Mouse (Mus musculus): ENCODE measurements at regions not wholly inside any gene's neighbourhood (a gene's known extent, or its start where the extent isn't known, plus 50 kb on each side); places are given as distances from the start of the nearest gene placed in this dataset.

DNA sequence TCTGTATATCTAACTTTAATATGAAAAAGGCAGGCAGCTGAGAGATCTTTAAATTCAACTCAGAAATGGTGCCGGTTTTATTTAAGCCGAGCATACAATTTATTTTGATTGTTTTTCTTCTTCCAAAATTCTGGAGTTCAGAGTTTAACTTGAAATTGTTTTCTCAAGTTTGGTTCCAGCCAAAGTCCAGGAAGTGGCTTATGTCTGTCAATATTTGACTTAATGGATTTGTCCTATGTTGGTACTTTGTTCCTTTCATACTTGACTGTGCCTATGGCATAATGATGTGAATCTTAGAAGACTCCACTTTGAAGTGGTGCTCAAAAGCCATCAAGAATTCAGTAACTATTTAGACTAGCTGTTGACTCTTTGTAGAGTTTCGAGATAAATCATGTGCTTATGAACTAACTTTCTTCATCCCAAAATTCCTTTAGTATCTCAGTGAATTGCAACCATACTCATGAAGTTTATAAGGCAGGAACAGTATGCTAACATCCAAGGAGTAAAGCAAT lies 247.6 kb downstream of the Gm11146 start:
- TF ChIP-seq CTCF (IDR thresholded peaks at IDR 0.05; ENCODE audit: low read depth, low read length) (no peak), GATA1 (IDR thresholded peaks at IDR 0.05; ENCODE audit: borderline replicate concordance, low read length) (no peak), TAL1 (conservative IDR thresholded peaks at IDR 0.05; ENCODE audit: low read depth, low read length) (no peak)

All from G1E (cell line).